Mouse (Mus musculus) layer of hippocampus, postnatal 14 days (tissue): ENCODE measurements around the gene Uchl5. TPM values are rescaled to one million over a fixed set of nuclear protein-coding genes. Genes with fewer than 3 reads are reported as not detected.

Experiments
- DNase-seq, 2 experiments: peaks; one replicate each; pipeline ENCODE4 v3.0.0; 2021 to 2022; ENCODE audit warnings: low spot score in 2 of 2, mixed read lengths in 1 of 2
- long read RNA-seq, 2 experiments: library from polyadenylated mRNA; stranded (forward); transcript quantifications; one replicate each; pipeline ENCODE4 v2.0.0; 2021
- total RNA-seq, 2 experiments: library from RNA; stranded (reverse); gene quantifications; 2 replicates each; pipeline ENCODE4 v1.2.3; 2021

Gene Uchl5
- 10 to 100 TPM; 32.4 to 35.3 TPM for total RNA-seq
- long read RNA-seq, experiment 1, transcript Uchl5-206 (11 exons, 1,696 nt), result major isoform, 29 of 59 reads
- long read RNA-seq, experiment 1, transcript Uchl5-201 (11 exons, 1,845 nt), result minor isoform, 18 of 59 reads
- long read RNA-seq, experiment 1, partial matches to known transcripts, result 2 of 59 reads
- long read RNA-seq, experiment 1, other reads (novel, unspliced or antisense), result 10 of 59 reads
- long read RNA-seq, experiment 2, transcript Uchl5-201 (11 exons, 1,845 nt), result minor isoform, 28 of 70 reads
- long read RNA-seq, experiment 2, transcript Uchl5-206 (11 exons, 1,696 nt), result major isoform, 38 of 70 reads
- long read RNA-seq, experiment 2, partial matches to known transcripts, result 0 of 70 reads
- long read RNA-seq, experiment 2, other reads (novel, unspliced or antisense), result 4 of 70 reads

GRCm38 (mm10) chr1:143776446-143777411, at the start of gene Uchl5, which contains the start of gene Trove2:
Gene Uchl5, plus strand, starts transcription at chr1:143777272.
Gene Trove2, minus strand, starts transcription at chr1:143777068.
- peak; percentile 97 to 98 for DNase-seq

GRCm38 (mm10) chr1:143727701-143728445, 49.2 kb upstream of the Uchl5 start:
- DNase-seq, result no peak

DNA sequence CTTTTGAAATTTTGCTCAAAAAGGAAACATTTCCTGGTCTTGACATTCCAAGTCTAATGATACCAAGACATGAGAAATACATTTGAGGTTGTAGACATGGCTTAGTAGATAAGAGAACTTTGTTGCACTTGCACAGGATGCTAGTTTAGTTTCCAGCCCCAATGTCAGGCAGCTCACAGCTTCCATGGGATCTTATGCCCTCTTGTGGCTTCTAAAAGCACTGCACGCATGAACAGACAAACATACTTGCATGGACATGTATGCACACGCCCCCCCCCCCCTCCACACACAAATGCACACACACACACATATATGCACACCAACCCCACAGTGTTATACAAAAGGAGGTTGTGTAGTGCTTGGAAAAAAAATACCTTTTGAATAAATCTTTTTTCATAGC, 46.2 kb upstream of the Uchl5 start:
- no peak for DNase-seq

- DNase-seq, result no peak
Measured at GRCm38 (mm10) chr1:143731691-143732090, 45.4 kb upstream of the Uchl5 start.

DNA sequence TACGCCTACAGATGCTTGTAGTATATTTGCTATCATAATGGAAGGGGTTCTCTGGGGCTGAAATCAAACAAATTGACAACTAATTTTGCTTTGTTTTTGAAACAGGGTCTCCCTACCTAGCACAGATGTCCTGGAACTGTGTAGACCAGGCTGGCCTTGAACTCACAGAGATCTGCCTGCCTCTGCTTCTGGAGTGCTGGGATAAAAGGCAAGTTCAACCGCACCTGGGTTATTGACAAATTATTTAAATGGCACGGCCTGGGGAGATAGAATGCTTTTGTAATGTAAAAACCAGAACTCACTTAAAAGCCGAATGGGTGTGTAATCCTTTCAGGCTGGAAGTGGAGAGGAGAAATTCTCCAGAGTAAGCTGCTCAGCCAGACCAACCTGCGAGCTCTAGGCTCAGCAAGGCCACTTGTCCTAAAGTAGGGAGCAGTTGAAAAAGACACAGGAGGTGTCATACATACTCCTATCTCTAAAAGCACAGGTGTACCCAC, 43.1 kb upstream of the Uchl5 start:
- no peak for DNase-seq

DNA sequence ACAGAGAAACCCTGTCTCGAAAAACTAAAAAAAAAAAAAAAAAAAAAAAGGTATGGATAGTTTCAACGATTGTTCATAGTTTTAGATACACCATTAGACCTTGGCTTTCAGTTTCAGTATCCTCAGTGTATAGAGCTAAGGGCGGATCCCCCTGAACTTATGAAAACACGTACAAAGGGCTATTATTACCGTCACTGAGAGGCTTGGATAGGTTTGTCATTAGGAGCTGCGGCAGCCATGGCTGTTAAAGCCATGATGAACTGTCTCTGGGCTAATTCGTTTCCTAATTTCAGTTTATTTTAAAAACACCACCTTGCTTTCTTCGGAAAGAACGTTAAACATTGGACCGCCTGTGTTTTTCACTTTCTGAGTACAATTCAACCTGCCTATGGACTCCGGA, 38.3 kb upstream of the Uchl5 start:
- no peak for DNase-seq

DNA sequence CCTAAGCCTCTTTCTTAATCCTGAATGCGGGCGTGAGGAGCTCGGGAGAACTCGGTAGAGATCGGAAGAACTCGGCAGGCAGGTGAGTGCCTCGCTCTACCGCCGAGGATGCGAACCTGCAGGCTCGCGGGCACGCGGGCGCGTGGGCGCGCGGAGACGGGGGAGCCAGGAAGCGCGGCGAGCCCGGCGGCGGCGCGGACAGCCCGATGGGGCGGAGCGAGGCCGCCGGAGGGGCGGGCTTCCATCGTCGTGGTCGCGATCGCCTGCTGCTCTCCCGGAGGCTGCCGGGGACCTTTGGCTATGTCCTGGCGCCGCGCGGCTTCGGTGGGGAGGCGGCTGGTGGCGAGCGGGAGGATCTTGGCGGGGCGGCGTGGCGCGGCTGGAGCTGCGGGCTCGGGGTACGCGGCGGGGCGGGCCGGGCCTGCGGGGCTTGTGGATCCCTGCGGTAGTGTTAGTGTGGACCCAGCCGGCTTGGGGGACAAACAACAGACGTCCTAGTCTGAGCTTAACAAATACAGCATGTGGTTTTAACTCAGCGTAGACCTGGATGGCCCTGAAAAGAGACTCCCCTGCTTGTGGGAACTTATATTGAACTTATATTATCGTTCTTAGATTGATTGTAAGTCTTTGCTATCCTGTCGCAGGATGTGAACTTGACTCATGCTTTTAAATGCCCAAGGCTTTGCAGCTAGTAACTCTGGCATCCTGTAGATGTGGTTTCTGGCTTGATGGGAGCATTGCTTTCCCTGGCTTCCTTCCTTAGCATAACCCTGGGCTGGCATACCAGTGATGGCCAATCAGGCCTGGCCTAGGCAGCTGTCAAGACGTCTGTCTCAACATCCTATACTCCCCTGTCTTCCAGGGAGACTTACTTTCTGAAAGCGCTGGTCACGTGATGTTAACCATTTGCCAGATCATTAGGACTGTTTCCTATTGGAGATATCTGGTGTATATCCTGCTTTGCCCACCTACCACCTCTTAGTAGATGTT, 37.4 kb upstream of the Uchl5 start:
- DNase-seq, result peak; percentile 77 to 87

GRCm38 (mm10) chr1:143740581-143740980, 36.5 kb upstream of the Uchl5 start:
- peak; percentile 9 to 28 for DNase-seq

DNA sequence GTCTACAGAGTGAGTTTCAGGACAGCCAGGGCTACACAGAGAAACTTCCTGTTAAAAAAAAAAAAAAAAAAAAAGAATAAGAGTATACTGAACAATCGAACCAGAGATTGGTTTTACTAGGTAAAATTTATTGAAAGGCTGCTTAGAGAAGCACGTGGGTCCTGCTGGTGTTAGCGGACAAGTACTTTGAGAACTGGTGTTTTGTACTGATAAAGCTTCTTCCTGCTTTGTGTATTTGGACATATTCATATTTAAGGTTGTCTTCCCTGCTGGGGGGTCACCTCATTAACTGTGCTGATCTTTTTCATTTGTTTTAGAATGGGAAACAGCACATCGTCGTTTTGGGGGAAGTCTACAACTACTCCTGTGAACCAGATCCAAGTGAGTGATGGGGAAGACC, 35.7 kb upstream of the Uchl5 start:
- DNase-seq, result no peak

DNA sequence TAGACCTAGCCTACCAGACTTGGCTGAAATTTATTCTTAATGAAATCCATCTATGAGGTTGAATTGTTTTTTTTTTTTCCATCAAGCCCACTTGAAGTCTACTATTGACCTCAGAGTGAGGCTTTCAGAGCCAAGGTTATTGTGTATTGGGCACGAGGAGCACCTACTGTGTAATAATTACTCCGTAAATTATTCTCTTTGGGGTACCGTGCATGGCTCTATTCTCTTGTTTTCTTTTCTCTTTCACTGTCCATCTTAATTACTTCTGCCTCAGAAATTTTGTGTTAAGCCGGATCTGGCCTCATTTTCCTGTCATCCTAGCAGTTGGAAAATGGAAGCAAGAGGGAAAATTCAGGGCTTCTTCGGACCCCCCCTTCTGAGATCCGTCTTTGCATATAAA, 34.9 kb upstream of the Uchl5 start:
- no peak for DNase-seq

GRCm38 (mm10) chr1:143745871-143746270, 31.2 kb upstream of the Uchl5 start:
- no peak for DNase-seq

GRCm38 (mm10) chr1:143762159-143762558, 14.9 kb upstream of the Uchl5 start:
- DNase-seq, result no peak

GRCm38 (mm10) chr1:143764443-143764842, 12.6 kb upstream of the Uchl5 start:
- DNase-seq, result no peak

DNA sequence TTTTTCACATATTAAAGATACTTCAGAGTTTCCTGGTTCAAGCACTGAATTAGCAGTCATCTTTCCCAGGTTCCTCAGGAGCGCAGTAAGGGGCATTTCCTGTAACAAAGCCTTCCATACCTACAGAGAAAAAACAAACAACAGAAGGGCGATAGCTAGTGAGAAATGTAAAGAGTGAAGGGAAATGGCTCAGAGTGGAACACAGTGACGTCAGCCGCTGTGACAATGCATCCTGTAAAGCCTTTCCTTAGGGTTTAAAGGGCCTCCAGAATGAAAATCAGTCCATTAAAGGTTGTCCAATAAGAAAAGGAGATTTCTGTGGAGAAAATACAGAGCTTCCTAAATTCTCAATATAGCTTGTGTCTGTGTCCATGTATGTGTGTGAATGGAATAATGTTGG, 11.3 kb upstream of the Uchl5 start:
- no peak for DNase-seq

- DNase-seq, result no peak
Measured at GRCm38 (mm10) chr1:143766238-143766637, 10.8 kb upstream of the Uchl5 start.

DNA sequence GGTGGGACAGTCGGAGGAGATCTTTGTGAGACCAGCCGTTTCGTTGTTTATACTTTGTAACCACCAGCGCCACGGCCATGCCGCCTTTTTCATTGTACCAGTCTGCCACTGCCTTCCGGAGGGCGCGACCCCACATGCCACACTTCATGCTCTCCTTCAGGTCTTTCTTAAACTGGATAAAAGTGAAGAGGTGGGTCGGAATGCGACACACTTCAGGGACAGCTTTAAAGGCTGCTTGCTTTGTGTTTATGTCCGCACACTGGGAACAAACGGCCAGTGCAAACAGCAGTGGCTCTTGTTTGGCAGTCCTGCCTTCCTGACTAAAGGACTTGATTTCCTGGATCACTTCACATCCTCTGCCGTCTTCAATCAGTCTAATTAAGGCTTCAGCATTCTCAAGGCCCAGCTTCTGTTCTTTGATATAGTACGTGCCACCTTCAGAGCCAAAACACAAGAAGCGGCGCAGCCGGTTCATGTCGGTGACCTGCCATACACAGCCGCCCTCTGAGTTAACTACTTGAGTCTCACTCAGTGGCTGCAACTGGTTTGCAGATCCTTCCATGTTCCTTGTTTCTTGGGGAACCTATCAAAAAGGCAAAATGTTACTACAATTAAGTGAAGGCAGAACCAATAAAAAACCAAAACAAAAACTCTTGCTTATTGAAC, 6.5 kb upstream of the Uchl5 start:
- DNase-seq, result no peak

DNA sequence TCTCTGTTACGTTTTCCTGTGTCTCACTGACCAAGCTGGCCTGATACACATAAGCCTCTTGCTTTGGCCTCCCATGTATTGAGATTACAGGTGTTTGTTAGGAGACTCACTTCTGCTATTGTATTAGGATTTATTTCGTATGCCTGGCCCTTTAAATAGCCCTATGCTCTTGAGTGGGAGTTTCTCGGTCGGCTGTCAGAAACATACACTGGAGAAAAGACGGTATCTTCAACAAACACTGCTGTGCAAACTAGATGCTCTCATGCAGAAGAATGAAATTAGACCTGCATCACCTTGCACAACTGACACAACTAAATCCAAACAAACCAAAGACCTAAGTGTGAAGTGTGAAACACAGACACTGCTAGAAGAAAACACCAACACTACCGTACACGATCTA, 4.0 kb upstream of the Uchl5 start:
- DNase-seq, result no peak

DNA sequence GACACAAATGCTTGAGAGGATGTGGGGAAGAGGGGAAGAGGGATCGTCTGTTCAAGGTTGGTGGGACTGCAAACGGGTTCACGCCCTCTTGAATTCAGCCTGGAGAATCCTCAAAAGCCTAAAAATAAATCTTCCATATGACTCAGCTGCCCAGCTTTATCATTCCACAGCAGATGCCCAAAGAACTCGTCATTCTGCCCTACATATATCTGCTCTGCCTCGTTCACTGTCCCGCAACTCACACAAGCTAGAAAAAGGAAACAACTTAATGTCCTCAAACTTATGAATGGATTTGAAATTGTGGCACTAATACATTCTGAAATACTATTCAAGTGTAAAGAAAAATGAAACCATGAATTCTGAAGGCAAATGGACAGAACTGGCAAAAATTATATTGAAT, 3.2 kb upstream of the Uchl5 start:
- no peak for DNase-seq

GRCm38 (mm10) chr1:143777558-143778218, 616 bp downstream of the Uchl5 start:
- DNase-seq, result peak; percentile 10 to 12
